Mouse (Mus musculus): Measurements from ENCODE around the gene Gm7347.
"Not testable (repeated sequence)": the region's sequence is repeated elsewhere in the genome, so short reads cannot be mapped to it uniquely, and the experiment has no call there.

Gm7347 gene

GRCm38 (mm10) chr5:26058481-26058880 is at the start of gene Gm7347:
TSS of gene Gm7347 (minus strand) at chr5:26058581.
- not testable (repeated sequence) for DNase-seq

DNA sequence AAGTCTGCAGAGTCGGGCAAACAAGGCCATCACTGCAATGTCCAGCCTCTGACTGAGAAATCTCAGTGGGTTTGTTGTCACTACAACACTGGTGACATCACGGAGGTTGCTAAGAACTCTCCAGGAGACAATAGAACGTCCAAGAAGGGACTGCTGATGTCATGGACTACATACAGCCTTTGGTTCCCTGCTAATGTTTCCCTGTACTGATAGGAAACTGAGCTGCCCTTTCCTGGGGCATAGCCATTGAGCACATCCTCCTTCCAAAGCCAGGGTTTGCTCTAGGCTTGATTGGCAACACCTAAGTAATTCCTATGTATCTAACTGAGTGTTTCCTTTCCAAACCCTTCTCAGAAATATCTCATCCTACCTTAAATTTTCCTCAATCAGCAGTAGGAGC is 46.9 kb upstream of the Gm7347 start, which contains the start of gene 5031410I06Rik:
Gene 5031410I06Rik (minus strand): TSS at position 101 of the 400 bp plus-strand sequence.
- DNase-seq: not testable (repeated sequence)

- not testable (repeated sequence) for DNase-seq
Observed at GRCm38 (mm10) chr5:26089191-26089590, 30.8 kb upstream of the Gm7347 start, which contains the start of gene Gm10471. TSS of gene Gm10471 (minus strand) at chr5:26089291.

DNA sequence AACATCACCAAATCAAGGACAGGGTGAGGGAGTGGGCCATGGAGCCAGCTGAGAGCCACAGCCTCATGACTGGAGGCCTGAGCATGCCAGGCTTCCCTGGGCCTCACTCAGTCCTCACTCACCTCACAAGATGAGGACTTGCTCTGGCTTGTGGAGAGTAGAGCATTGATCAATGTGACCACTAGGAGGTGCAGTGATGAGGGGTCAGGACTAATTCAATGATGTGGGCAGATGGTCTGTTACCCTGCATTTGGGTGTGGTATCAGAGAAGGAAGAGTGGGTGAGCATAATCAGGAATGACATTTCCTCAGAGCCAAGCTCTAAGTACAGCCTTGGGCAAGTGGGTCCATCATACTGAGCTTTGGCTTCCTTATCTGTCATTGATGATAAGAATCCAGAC is 20.6 kb upstream of the Gm7347 start:
- peak; percentile 27 to 46 for DNase-seq

DNA sequence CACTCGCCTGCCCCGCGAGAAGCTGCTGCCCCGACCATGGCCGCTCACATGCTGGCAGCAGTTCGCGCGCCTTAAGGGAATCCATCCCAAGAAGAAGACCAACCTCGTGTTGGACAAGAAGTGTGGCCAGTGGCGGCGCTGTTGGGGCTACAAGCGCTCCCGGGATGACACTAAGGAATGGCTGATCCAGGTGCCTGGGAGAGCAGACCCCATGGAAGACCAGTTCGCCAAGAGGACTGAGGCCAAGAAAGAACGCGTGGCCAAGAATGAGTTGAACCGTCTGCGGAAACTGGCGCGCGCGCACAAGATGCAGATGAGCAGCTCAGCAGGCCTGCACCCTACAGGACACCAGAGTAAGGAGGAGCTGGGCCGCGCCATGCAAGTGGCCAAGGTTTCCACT is 12.3 kb upstream of the Gm7347 start:
- peak; percentile 36 to 54 for DNase-seq

- not testable (repeated sequence) for DNase-seq
Observed at GRCm38 (mm10) chr5:26039458-26039857, 18.9 kb downstream of the Gm7347 start, which contains the start of gene Speer4a. TSS of gene Speer4a (minus strand) at chr5:26039558.

DNA sequence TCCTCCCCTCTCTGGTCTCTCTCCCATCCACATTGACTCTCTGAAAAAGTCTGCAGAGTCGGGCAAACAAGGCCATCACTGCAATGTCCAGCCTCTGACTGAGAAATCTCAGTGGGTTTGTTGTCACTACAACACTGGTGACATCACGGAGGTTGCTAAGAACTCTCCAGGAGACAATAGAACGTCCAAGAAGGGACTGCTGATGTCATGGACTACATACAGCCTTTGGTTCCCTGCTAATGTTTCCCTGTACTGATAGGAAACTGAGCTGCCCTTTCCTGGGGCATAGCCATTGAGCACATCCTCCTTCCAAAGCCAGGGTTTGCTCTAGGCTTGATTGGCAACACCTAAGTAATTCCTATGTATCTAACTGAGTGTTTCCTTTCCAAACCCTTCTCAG is 35.6 kb downstream of the Gm7347 start, which contains the start of gene Gm5862:
Gene Gm5862 (minus strand): TSS at position 101 of the 400 bp plus-strand sequence.
- DNase-seq: not testable (repeated sequence)

GRCm38 (mm10) chr5:26007697-26008096 is 50.7 kb downstream of the Gm7347 start:
- DNase-seq: peak; percentile 48 to 74

GRCm38 (mm10) chr5:26006937-26007695 is 51.3 kb downstream of the Gm7347 start:
- DNase-seq: peak; percentile 82 to 88

- not testable (repeated sequence) for DNase-seq
Observed at GRCm38 (mm10) chr5:26004698-26005097, 53.7 kb downstream of the Gm7347 start, which contains the start of gene Gm1979. TSS of gene Gm1979 (minus strand) at chr5:26004798.
